Mouse (Mus musculus): ENCODE measurements around the gene Ggta1. TPM values are rescaled to one million over a fixed set of nuclear protein-coding genes. Genes with fewer than 3 reads are reported as not detected.

The Ggta1 gene
- total and polyA plus RNA-seq, 3 experiments: 8.6 to 15.5 (median 15.4) TPM

GRCm38 (mm10) chr2:35419671-35420070 is 43.4 kb downstream of the Ggta1 start:
- Histone ChIP-seq H3K79me2 (replicated peaks; ENCODE audit: control insufficient read depth, insufficient read depth, low read length) (no peaks in the 10 kb centered on the region), H3K9ac (ENCODE audit: low read depth, low read length) (no peak overlapping the region), H3K27me3 (ENCODE audit: control insufficient read depth, insufficient read depth, low read length) (no peaks in the 10 kb centered on the region), H3K4me3 (no peak overlapping the region), H3K27ac (no peak overlapping the region), H3K4me1 (ENCODE audit: control insufficient read depth, insufficient read depth, low read length) (peaks cover 2% of the 10 kb centered on the region), H3K36me3 (ENCODE audit: control insufficient read depth, insufficient read depth, low read length) (peaks cover 4% of the 10 kb centered on the region; the same call in 1 of the 2 replicates)
- WGBS: 94% methylated on average over 2 of the region's 2 CpGs
- TF ChIP-seq POLR2A (IDR thresholded peaks at IDR 0.05; ENCODE audit: insufficient read depth, low read depth, low read length) (no peak), EP300 (IDR thresholded peaks at IDR 0.05; ENCODE audit: insufficient read depth, low read depth, low read length) (no peak), CTCF (IDR thresholded peaks at IDR 0.05) (no peak)
- intact Hi-C loops (cut with DNase I): no loop called here
- no peak for DNase-seq

- no peaks in the 10 kb centered on the region for H3K27me3 ChIP-seq (ENCODE audit: control insufficient read depth, insufficient read depth, low read length)
- H3K4me1 ChIP-seq (ENCODE audit: control insufficient read depth, insufficient read depth, low read length): peaks cover 2% of the 10 kb centered on the region
- WGBS: 90% methylated on average over 4 of the region's 4 CpGs
- H3K4me3 ChIP-seq: no peak overlapping the region
- intact Hi-C loops (cut with DNase I): no loop called here
- TF ChIP-seq CTCF (IDR thresholded peaks at IDR 0.05) (no peak), POLR2A (IDR thresholded peaks at IDR 0.05; ENCODE audit: insufficient read depth, low read depth, low read length) (no peak), EP300 (IDR thresholded peaks at IDR 0.05; ENCODE audit: insufficient read depth, low read depth, low read length) (no peak)
- no peak overlapping the region for H3K27ac ChIP-seq
- H3K9ac ChIP-seq (ENCODE audit: low read depth, low read length): no peak overlapping the region
- H3K79me2 ChIP-seq (replicated peaks; ENCODE audit: control insufficient read depth, insufficient read depth, low read length): no peaks in the 10 kb centered on the region
- H3K36me3 ChIP-seq (ENCODE audit: control insufficient read depth, insufficient read depth, low read length): peaks cover 4% of the 10 kb centered on the region; the same call in 1 of the 2 replicates
- no peak for DNase-seq
Observed at GRCm38 (mm10) chr2:35419243-35419642, 43.8 kb downstream of the Ggta1 start.

DNA sequence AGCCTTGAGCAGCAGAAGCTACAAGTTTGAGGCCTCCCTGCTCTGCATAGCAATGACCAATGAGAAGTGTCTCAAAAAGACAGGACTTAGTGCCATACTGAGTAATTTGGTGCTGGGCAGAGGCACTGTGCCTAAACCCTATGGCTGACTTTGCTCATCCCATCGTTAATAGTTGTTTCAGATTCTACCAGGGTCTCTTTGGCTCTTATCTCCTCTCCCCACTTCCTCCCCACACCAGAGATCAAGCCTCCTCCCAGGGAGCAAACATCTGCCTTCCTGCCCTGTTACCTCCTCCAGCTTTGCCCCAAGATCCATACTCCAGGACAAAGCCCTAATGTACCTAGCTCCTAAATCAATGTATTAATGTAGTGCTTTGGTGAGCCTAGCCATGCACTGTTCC is 45.8 kb downstream of the Ggta1 start:
- Histone ChIP-seq H3K36me3 (ENCODE audit: control insufficient read depth, insufficient read depth, low read length) (0 out of 2 replicates have a peak, but pooled peaks cover 2% of the 10 kb centered on the region), H3K79me2 (replicated peaks; ENCODE audit: control insufficient read depth, insufficient read depth, low read length) (no peaks in the 10 kb centered on the region), H3K4me1 (ENCODE audit: control insufficient read depth, insufficient read depth, low read length) (peaks cover 7% of the 10 kb centered on the region), H3K9ac (ENCODE audit: low read depth, low read length) (no peak overlapping the region), H3K27ac (no peak overlapping the region; the same call in 1 of the 2 replicates), H3K4me3 (no peak overlapping the region), H3K27me3 (ENCODE audit: control insufficient read depth, insufficient read depth, low read length) (no peaks in the 10 kb centered on the region)
- intact Hi-C loops (cut with DNase I): no loop called here
- WGBS: 36% methylated on average over 1 of the region's 1 CpGs
- DNase-seq: no peak
- no peak for TF ChIP-seq EP300 (IDR thresholded peaks at IDR 0.05; ENCODE audit: insufficient read depth, low read depth, low read length)
- TF ChIP-seq POLR2A (IDR thresholded peaks at IDR 0.05; ENCODE audit: insufficient read depth, low read depth, low read length): no peak
- TF ChIP-seq CTCF (IDR thresholded peaks at IDR 0.05): no peak

- no peak for TF ChIP-seq POLR2A (IDR thresholded peaks at IDR 0.05; ENCODE audit: insufficient read depth, low read depth, low read length)
- TF ChIP-seq CTCF (IDR thresholded peaks at IDR 0.05): no peak
- no peak for TF ChIP-seq EP300 (IDR thresholded peaks at IDR 0.05; ENCODE audit: insufficient read depth, low read depth, low read length)
- 55% methylated on average over 6 of the region's 6 CpGs for whole genome bisulfite sequencing
- intact Hi-C loops (cut with DNase I): no loop called here
Observed at GRCm38 (mm10) chr2:35416473-35416872, 46.6 kb downstream of the Ggta1 start.

GRCm38 (mm10) chr2:35412810-35413209 is 50.2 kb downstream of the Ggta1 start:
- no peaks in the 10 kb centered on the region for H3K27me3 ChIP-seq (ENCODE audit: control insufficient read depth, insufficient read depth, low read length)
- no peak overlapping the region for H3K9ac ChIP-seq (ENCODE audit: low read depth, low read length)
- TF ChIP-seq POLR2A (IDR thresholded peaks at IDR 0.05; ENCODE audit: insufficient read depth, low read depth, low read length): no peak
- no peak for TF ChIP-seq CTCF (IDR thresholded peaks at IDR 0.05)
- TF ChIP-seq EP300 (IDR thresholded peaks at IDR 0.05; ENCODE audit: insufficient read depth, low read depth, low read length): no peak
- no peak for DNase-seq
- peaks cover 15% of the 10 kb centered on the region for H3K4me1 ChIP-seq (ENCODE audit: control insufficient read depth, insufficient read depth, low read length)
- no peaks in the 10 kb centered on the region for H3K79me2 ChIP-seq (replicated peaks; ENCODE audit: control insufficient read depth, insufficient read depth, low read length)
- no peak overlapping the region for H3K27ac ChIP-seq
- 86% methylated on average over 3 of the region's 3 CpGs for WGBS
- H3K36me3 ChIP-seq (ENCODE audit: control insufficient read depth, insufficient read depth, low read length): peaks cover 2% of the 10 kb centered on the region; the same call in 1 of the 2 replicates
- intact Hi-C loops (cut with DNase I): no loop called here
- H3K4me3 ChIP-seq: no peak overlapping the region

More at GRCm38 (mm10) chr2:35416473-35416872, 46.6 kb downstream of the Ggta1 start:
- peaks cover 9% of the 10 kb centered on the region for H3K4me1 ChIP-seq (ENCODE audit: control insufficient read depth, insufficient read depth, low read length)
- H3K4me3 ChIP-seq: no peak overlapping the region
- H3K27ac ChIP-seq: no peak overlapping the region; the same call in 1 of the 2 replicates
- H3K79me2 ChIP-seq (replicated peaks; ENCODE audit: control insufficient read depth, insufficient read depth, low read length): no peaks in the 10 kb centered on the region
- H3K36me3 ChIP-seq (ENCODE audit: control insufficient read depth, insufficient read depth, low read length): 0 out of 2 replicates have a peak, but pooled peaks cover 2% of the 10 kb centered on the region
- no peak for DNase-seq
- H3K27me3 ChIP-seq (ENCODE audit: control insufficient read depth, insufficient read depth, low read length): no peaks in the 10 kb centered on the region
- no peak overlapping the region for H3K9ac ChIP-seq (ENCODE audit: low read depth, low read length)

GRCm38 (mm10) chr2:35412246-35412645 is 50.8 kb downstream of the Ggta1 start:
- H3K4me1 ChIP-seq (ENCODE audit: control insufficient read depth, insufficient read depth, low read length): peaks cover 15% of the 10 kb centered on the region
- intact Hi-C loops (cut with DNase I): no loop called here
- TF ChIP-seq EP300 (IDR thresholded peaks at IDR 0.05; ENCODE audit: insufficient read depth, low read depth, low read length) (no peak), CTCF (IDR thresholded peaks at IDR 0.05) (no peak), POLR2A (IDR thresholded peaks at IDR 0.05; ENCODE audit: insufficient read depth, low read depth, low read length) (no peak)

More at GRCm38 (mm10) chr2:35412246-35412645, 50.8 kb downstream of the Ggta1 start:
- no peaks in the 10 kb centered on the region for H3K79me2 ChIP-seq (replicated peaks; ENCODE audit: control insufficient read depth, insufficient read depth, low read length)
- H3K4me3 ChIP-seq: no peak overlapping the region
- H3K27me3 ChIP-seq (ENCODE audit: control insufficient read depth, insufficient read depth, low read length): no peaks in the 10 kb centered on the region
- no peak overlapping the region for H3K9ac ChIP-seq (ENCODE audit: low read depth, low read length)
- H3K36me3 ChIP-seq (ENCODE audit: control insufficient read depth, insufficient read depth, low read length): peaks cover 2% of the 10 kb centered on the region; the same call in 1 of the 2 replicates
- no peak overlapping the region for H3K27ac ChIP-seq
- 68% methylated on average over 2 of the region's 2 CpGs for WGBS
- no peak for DNase-seq
